Mouse (Mus musculus) testis, adult 2 months (tissue): ENCODE measurements around the gene Zfp580.

Source experiments
- CTCF ChIP-seq: fragments of 200-500 bp; IDR thresholded peaks from 2 replicates; pipeline ENCODE4 v1.5.1; 2012; ENCODE audit warnings: low read depth, mild to moderate bottlenecking, inconsistent platforms, low read length, moderate library complexity; ENCODE audit not compliant: control insufficient read depth, insufficient read depth, insufficient replicate concordance
- POLR2A ChIP-seq: fragments of 200-500 bp; IDR thresholded peaks from 2 replicates; pipeline ENCODE4 v1.6.1; 2012; ENCODE audit warnings: low read depth, mild to moderate bottlenecking, inconsistent platforms, low read length, moderate library complexity; ENCODE audit not compliant: control insufficient read depth

GRCm38 (mm10) chr7:5089853-5090252, 38.5 kb downstream of the Zfp580 start:
- TF ChIP-seq CTCF, result no peak
- no peak for TF ChIP-seq POLR2A
